Mouse (Mus musculus): ENCODE measurements around the gene Nt5dc2.

The Nt5dc2 gene

DNA sequence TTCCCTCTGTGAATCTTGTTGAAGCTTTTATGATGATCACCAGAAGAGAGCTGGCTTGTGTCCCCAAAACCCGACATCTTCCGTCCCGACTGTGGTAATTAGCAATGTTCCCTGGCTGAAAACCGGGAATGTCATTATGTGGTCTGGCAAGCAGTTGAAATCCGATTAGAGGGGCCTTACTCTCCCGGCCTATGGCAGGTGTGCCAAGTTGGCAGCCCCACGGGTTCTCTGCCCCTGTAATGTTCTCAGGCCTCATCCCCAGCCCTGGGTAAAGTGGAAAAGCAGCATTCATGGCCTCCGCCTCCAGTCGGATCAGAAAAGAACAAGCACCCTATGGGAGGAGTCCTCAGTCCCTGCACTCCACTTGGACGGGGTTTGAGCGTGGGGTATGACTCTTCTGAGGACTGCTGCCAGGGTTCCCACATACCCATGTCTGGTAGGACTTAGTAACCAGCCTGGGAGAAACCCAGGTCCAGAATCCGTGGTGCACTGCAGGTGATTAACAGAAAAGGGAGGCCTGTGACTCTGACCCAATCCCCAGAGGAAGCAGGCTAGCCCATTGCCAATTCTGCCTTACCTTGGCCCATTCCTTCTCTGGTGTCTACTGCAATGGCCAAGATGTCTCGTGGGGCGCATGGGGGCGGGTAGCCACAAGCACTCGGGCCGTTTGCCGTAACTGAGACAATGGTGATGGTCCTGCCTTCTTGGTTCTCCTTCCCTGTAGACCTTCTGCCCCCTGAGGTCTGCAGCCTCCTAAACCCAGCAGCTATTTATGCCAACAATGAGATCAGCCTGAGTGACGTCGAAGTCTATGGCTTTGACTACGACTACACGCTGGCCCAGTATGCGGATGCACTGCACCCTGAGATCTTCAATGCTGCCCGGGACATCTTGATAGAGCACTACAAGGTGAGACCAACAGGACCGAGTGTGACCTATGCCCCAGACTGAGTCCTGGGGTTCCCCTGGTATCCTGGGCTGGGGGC is 3.5 kb downstream of the Nt5dc2 start:
- no peak for DNase-seq

DNA sequence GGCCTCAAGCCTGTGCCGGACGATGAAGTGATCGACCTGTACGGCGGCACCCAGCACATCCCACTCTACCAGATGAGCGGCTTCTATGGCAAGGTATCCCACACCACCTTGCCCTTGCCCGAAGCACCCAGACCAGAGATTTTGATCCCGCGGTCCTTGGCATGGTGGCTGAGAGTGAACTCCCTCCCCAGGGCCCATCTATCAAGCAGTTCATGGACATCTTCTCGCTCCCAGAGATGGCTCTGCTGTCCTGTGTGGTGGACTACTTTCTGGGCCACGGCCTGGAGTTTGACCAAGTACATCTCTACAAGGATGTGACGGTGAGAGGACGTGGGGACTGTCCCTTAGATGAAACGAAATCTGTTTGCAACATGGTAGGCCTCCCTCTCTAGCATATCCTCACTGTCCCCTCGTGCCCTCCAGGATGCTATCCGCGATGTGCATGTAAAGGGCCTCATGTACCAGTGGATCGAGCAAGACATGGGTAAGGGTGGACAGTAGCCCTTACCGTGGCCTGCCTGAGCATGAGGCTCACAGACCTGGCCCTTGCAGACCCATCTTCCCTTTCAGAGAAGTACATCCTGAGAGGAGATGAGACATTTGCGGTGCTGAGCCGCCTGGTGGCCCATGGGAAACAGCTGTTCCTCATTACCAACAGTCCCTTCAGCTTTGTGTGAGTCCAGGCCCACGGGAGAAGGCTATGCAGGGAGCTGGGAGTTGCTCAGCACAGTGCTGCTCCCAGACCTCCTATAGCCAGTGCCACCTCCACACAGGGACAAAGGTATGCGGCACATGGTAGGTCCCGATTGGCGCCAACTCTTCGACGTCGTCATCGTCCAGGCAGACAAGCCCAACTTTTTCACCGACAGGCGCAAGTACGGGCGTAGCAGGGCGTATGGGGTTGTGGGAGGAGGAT is 4.9 kb downstream of the Nt5dc2 start:
- no peak for DNase-seq

- no peak for DNase-seq
Measured at GRCm38 (mm10) chr14:31136411-31137280, 5.8 kb downstream of the Nt5dc2 start.

DNA sequence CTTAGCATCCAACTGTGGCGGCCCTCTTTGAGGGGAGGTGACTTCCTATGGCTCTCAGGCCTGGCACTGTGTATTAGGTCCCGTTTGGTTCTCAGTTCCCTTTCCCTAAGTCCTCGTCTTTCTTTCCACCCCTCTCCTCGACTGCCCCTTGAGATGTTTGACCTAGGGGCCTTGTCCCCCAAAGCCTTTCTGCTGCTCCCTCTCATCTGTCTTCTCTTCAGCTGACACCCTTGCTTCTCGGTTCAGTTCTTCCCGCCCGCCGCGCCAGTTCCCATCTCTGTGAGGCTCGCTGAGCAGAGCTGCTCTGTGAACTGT is 6.4 kb downstream of the Nt5dc2 start:
- no peak for DNase-seq

DNA sequence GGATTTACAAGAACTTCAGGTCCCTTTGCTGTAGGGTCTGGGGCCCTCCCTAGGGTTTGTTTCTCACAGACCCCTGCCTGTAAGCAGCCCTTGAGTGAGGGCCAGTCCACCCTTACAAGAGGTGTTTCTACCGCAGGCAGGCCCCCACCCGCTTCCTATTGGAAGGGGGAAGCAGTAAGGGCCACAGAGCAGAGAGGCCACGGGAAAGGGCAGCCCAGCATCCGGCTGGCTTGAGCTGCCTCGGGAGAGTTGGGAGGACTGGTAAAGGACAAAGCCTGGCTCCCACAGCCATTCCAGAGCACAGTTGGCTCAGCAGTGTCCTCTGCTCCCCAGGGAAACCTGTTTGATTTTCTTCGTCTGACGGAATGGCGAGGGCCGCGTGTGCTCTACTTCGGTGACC is 6.9 kb downstream of the Nt5dc2 start:
- no peak for DNase-seq

DNA sequence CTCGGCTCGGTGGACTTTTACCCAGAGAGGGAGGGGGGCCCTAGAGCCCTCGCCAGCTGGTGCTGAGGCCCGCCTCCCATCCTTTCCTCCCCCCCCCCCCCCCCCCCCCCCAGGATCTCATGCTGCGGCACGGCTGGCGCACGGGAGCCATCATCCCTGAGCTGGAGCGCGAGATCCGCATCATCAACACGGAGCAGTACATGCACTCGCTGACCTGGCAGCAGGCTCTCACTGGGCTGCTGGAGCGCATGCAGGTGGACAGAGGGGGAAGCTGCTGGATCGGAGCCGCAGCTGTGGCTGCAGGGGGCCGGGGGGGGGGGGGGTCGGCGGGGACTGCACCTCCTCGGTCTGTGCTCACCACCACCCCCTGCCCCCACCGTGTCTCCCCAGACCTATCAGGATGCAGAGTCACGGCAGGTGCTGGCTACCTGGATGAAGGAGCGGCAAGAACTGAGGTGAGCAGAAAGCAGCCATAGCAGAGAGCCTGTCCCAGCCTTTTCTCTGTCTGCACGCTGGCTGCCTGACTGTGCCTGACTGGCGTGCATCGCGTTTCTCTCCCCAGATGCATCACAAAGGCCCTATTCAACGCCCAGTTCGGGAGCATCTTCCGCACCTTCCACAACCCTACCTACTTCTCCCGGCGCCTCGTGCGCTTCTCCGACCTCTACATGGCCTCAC is 7.5 kb downstream of the Nt5dc2 start:
- DNase-seq: no peak

- DNase-seq: no peak
Measured at GRCm38 (mm10) chr14:31138897-31139429, 8.1 kb downstream of the Nt5dc2 start.

DNA sequence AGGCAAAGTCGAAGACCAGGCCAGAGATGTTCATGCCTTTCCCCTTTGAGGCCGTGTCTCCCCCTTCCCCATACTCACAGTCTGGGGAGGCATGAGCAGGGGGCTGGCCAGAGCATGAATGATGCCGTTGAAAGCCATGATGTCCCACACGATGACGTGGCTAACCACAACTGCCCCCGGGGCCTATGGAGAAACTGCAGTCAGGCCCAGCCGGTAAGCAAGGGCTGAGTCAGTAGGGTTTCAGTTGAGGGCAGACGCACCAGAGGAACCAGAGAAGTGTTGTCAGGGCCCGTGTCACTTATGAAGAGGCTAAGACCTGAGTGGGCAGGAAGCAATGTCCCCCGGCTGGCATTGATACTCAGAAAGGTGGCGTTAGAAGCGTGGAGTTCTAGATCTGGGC is 8.8 kb downstream of the Nt5dc2 start:
- DNase-seq: no peak

GRCm38 (mm10) chr14:31140141-31140540 is 9.3 kb downstream of the Nt5dc2 start:
- no peak for DNase-seq

GRCm38 (mm10) chr14:31141011-31141410 is 10.2 kb downstream of the Nt5dc2 start:
- no peak for DNase-seq

DNA sequence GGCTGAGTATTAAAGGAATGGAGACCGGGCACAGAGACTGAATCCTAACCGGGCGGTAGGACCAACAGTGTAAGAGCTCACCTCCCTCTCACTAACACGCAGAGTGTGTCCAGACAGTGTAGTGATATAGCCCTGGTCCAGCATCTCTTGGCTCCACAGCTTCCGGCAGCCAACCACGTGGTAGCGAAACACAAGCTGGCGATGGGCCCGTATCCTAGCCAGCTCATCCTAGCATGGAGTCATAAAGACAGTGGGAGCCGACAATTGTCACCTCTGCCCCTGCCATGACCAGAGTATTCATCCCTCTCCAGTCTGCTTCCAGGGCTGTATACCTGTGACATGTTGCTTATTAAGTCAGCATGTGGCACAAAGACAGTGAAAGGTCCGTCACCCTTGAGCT is 14.8 kb downstream of the Nt5dc2 start:
- DNase-seq: no peak

DNA sequence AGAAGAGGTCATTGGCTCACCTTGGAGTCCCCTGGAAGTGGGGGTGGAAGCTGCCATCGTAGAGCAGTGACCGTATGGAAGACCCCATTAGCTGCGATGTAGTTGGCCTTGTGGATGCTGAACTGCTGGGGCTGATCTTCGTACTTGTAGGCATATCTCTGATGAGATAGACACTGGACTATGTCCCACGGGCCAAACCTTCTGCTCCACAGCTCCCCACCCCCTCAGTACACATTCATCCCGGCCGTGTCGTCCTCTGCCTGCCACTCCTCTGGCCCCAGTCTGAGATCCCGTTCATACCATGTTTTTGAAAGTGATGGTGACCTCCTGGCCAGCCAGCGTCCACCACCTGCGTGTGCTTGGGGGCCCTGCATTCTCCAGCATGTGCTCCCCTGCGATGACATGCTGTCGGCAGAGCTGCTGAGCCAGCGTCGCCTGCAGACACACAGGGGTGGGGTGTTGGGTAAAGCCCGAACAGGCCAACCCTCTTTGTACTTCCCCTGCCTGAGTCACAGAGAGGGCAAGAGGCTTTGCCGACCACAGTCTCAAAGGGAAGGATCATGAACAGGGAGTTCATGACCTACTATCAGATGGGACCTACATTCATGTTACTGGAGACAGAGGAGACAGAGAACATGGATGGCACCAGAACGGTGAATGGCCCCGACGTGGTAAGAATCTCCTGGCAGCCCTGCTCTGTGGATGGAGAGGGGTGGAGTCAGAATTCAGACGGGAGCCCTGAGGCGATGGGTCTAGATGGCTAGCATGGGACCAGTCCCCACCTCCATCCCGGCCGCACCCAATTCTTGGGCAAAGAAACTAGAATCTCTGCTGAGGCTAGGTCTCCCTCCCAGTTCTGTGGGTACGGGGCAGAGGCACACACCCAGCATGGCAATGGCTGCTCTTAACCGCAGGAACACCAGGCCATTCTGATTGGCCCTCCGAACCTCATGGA is 29.6 kb downstream of the Nt5dc2 start:
- DNase-seq: no peak

- no peak for DNase-seq
Measured at GRCm38 (mm10) chr14:31161191-31161590, 30.3 kb downstream of the Nt5dc2 start.

DNA sequence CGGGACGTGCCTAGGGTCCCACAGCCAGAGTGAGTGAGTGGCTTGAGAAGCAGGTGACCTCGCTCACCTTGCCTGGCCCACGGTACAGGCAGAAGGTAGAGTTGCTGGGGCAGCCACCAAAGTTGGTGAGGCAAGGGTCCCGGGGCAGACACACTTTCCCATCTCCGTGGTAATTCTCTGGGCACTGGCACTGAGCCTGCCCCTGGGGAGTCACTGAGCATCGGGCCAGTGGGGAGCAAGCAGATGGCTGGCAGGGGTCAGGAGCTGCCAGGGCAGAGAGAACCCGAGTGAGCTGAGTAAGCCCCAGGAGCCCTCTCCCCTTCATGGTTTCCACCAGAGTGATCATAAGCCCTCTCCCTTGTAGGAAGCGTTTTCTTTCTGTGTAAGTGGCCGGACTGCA is 30.8 kb downstream of the Nt5dc2 start:
- DNase-seq: no peak

GRCm38 (mm10) chr14:31164067-31164466 is 33.2 kb downstream of the Nt5dc2 start:
- DNase-seq: no peak

DNA sequence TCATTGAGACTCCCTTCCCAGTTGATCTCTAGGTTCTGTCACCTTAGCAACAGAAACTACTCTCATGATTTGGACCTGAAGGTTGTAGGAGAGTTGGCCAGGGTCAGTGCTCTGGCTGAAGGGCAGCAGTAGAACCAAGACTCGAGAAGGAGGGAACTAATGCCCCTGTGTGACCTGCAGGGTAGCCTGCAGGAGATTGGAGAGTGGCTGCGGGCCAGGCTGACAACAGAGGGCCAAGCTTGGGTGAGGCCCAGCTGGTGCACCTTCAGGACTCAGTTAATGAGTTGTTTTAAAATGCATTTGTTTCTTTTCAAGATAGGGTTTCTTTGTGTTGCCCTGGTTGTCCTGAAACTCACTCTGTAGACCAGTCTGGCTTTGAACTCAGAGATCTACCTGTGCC is 34.2 kb downstream of the Nt5dc2 start:
- DNase-seq: no peak

- no peak for DNase-seq
Measured at GRCm38 (mm10) chr14:31165458-31165857, 34.6 kb downstream of the Nt5dc2 start.

DNA sequence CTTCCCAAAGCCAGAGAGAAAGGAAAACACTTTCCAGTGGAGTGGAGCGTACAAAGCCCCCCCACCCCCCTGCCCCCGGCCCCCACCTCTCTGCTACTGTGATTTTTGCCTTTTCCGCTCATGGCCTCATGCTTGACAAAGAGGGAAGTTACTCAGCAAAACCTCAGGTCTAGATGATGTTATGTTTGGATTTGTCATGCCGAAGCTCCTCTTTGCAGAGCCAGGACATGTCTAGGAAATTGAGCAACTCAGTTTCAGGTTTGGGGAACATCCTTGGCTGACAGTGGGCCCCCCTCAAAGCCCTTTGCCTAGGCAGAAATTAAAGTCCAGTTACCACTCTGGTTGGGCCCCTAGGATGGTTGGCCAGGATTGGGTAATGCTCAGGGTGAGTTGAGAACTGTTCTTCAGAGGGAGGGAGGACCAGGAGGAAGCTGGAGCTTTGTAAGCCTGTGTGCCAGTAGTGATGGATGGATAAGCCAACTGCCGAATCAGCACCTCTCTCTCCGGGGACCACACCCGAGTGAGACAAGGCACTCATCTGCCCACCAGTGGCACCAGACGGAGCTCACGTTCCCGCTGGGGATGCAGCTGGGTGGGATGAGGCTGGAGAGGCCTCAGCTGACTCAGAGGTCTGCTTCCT is 35.3 kb downstream of the Nt5dc2 start:
- no peak for DNase-seq

GRCm38 (mm10) chr14:31166827-31167226 is 36.0 kb downstream of the Nt5dc2 start:
- no peak for DNase-seq

- no peak for DNase-seq
Measured at GRCm38 (mm10) chr14:31168425-31168824, 37.6 kb downstream of the Nt5dc2 start, which contains the start of gene Stab1. Gene Stab1, minus strand, starts transcription at chr14:31168641.

All from right cerebral cortex, adult 18-20 months (tissue).